Mouse (Mus musculus) bone marrow, adult 2 months (tissue): ENCODE measurements at regions not wholly inside any gene's neighbourhood (a gene's known extent, or its start where the extent isn't known, plus 50 kb on each side); places are given as distances from the start of the nearest gene placed in this dataset.
A peak's percentile ranks its signal among the peaks of the same experiment; 100 is the strongest.

Experiments
- CTCF ChIP-seq: fragments of 200-500 bp; IDR thresholded peaks from 2 replicates; pipeline ENCODE4 v1.5.1; 2011; ENCODE audit warnings: low read length, control low read depth; ENCODE audit not compliant: control insufficient read depth, insufficient read depth
- POLR2A ChIP-seq: fragments of 200-500 bp; IDR thresholded peaks from 2 replicates; pipeline ENCODE4 v1.6.1; 2011; ENCODE audit warnings: low read depth, mild to moderate bottlenecking, control low read depth, low read length, borderline replicate concordance; ENCODE audit not compliant: control insufficient read depth

DNA sequence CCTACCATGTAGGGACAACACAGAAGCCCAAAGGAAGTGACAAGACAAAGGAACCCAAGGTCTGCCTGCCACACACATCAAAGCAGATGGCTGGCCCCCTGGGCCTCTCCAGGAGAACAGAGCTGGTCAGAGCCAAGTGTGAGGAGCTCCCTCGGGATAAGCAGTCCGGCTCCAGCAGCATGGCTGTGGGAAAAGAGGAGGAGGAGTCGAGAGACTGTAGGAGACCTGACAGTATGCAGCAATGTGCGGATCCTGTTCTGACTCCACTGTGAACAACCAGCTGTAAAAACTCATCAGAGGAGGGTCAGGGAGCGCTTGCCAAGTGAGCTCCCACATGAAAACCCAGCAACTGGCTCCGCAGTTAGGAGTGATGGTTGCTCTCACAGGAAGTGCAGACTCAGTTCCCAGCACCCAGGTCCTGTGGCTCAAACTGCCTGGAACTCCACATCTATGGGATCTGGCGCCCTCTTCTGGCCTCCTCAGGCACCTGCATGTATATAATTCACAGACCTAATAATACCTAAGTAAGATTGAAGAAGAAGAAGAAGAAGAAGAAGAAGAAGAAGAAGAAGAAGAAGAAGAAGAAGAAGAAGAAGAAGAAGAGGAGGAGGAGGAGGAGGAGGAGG lies 79.3 kb upstream of the Errfi1 start:
- TF ChIP-seq POLR2A: no peak
- TF ChIP-seq CTCF: peak; percentile 42; the same call in 1 of the 2 replicates
